Mouse (Mus musculus) kidney, postnatal 0 days (tissue): ENCODE measurements around the gene Fmo4. TPM values are rescaled to one million over a fixed set of nuclear protein-coding genes. Genes with fewer than 3 reads are reported as not detected.
"Not testable (repeated sequence)": the region's sequence is repeated elsewhere in the genome, so short reads cannot be mapped to it uniquely, and the experiment has no call there.

ENCODE experiments used
- ATAC-seq: fragments of 200-750 bp; cut with Nextera tagmentation; replicated peaks from 2 replicates; pipeline ENCODE4 v1.8.0; 2017; ENCODE audit warnings: low read depth, moderate number of reproducible peaks, moderate TSS enrichment, moderate library complexity; ENCODE audit not compliant: low FRiP score
- DNase-seq: peaks from one replicate; pipeline ENCODE4 v3.0.0-alpha.2; 2016; ENCODE audit warnings: low spot score
- H3K27ac ChIP-seq: fragments of 300-500 bp; sonication (generic); 2 replicates; pipeline ENCODE4 v1.5.1; 2014; ENCODE audit warnings: mild to moderate bottlenecking
- H3K27me3 ChIP-seq: fragments of 300-500 bp; sonication (generic); 2 replicates; pipeline ENCODE4 v1.6.1; 2014; ENCODE audit warnings: low read length, mixed read lengths; ENCODE audit not compliant: insufficient read depth
- H3K36me3 ChIP-seq: fragments of 300-500 bp; sonication (generic); 2 replicates; pipeline ENCODE4 v1.6.1; 2014; ENCODE audit warnings: low read length, mixed read lengths; ENCODE audit not compliant: insufficient read depth
- H3K4me1 ChIP-seq: fragments of 300-500 bp; sonication (generic); replicated peaks from 2 replicates; pipeline ENCODE4 v1.6.1; 2014; ENCODE audit warnings: antibody characterized with exemption, low read length, mixed read lengths; ENCODE audit not compliant: insufficient read depth
- H3K4me2 ChIP-seq: fragments of 300-500 bp; sonication (generic); 2 replicates; pipeline ENCODE4 v1.6.1; 2014; ENCODE audit warnings: mild to moderate bottlenecking, low read length, moderate library complexity, mixed read lengths
- H3K4me3 ChIP-seq: fragments of 300-500 bp; sonication (generic); replicated peaks from 2 replicates; pipeline ENCODE4 v1.5.1; 2014; ENCODE audit warnings: low read depth, low read length
- H3K9ac ChIP-seq: fragments of 300-500 bp; sonication (generic); 2 replicates; pipeline ENCODE4 v1.6.1; 2014; ENCODE audit warnings: low read depth, low read length
- H3K9me3 ChIP-seq: fragments of 300-500 bp; sonication (generic); replicated peaks from 2 replicates; pipeline ENCODE4 v1.6.1; 2016; ENCODE audit warnings: low read length, inconsistent platforms, mixed read lengths
- CTCF ChIP-seq: IDR thresholded peaks from 2 replicates; pipeline ENCODE4 v1.5.1; 2016; ENCODE audit warnings: antibody characterized with exemption, low read depth, mild to moderate bottlenecking, moderate library complexity
- WGBS: fragments of 180-500 bp; shearing (Covaris S2); extraction: QIAGEN DNeasy Blood & Tissue Kit; methylation state at CpG from one replicate; pipeline ENCODE4 v1.1.7; 2014; 5-methylcytosine and 5-hydroxymethylcytosine counted together
- polyA plus RNA-seq: library from polyadenylated mRNA; unstranded; fragments of >200 nt; fragmentation: Nextera tagmentation; extraction: Ambion mirVana; gene quantifications from 2 replicates; pipeline ENCODE4 v1.2.1, GENCODE M21; 2015

The Fmo4 gene
- polyA plus RNA-seq, 1 experiment from 2014 or later = 2.3 TPM

DNA sequence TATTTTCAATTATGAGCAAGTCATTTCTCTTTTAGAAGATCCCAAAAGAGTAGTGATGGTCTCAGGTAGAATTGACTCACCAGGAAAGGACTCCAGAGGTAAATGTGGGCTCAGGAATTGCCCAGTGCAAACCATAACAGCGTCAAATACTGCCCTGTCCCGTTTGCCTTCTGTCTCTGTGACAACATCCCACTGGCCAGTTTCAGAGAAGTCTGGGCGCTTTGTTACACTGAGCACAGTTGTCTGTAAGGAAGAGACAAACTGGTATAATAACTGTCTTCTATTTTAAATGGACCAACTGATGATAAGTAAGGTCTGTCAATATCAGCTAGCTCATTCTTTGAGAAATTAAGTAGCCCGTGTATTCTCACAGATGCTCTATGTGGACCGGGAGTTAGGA is 6.3 kb downstream of the Fmo4 start:
- 90% methylated on average over 5 of the region's 5 CpGs for WGBS
- no peaks in the 10 kb centered on the region for H3K27me3 ChIP-seq
- DNase-seq = no peak

DNA sequence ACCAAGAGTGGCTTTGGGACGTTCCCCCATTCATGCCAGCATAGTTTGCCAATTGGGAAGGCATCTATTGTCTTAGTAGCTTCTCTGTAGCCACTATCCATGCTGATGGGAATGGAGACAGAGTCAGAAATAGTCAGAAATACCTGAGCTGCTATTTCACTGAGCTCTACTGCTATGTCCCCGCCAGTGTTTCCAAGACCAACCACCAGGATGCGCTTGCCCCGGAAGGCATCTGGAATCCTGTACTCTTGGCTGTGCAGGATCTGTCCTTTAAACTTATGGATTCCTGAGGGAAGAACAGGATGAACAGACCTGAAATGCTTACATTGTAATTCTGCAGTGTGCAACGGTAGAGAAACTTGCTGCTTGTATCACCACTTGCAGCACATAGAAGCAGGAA is 8.8 kb downstream of the Fmo4 start:
- ATAC-seq = no peak
- Histone ChIP-seq H3K4me3 (no peak overlapping the region), H3K4me2 (no peak overlapping the region), H3K27ac (no peak overlapping the region), H3K4me1 (no peaks in the 10 kb centered on the region), H3K36me3 (no peaks in the 10 kb centered on the region), H3K9ac (no peak overlapping the region), H3K27me3 (no peaks in the 10 kb centered on the region), H3K9me3 (no peaks in the 10 kb centered on the region)
- 57% methylated on average over 5 of the region's 5 CpGs for WGBS
- TF ChIP-seq CTCF = peak; percentile 56; the same call in 1 of the 2 replicates
- DNase-seq = no peak

More for the DNA sequence above, 6.3 kb downstream of the Fmo4 start:
- Histone ChIP-seq H3K9me3 (no peaks in the 10 kb centered on the region), H3K9ac (no peak overlapping the region), H3K4me1 (no peaks in the 10 kb centered on the region), H3K27ac (no peak overlapping the region), H3K4me3 (no peak overlapping the region), H3K4me2 (no peak overlapping the region), H3K36me3 (no peaks in the 10 kb centered on the region)
- ATAC-seq = no peak
- TF ChIP-seq CTCF = no peak

DNA sequence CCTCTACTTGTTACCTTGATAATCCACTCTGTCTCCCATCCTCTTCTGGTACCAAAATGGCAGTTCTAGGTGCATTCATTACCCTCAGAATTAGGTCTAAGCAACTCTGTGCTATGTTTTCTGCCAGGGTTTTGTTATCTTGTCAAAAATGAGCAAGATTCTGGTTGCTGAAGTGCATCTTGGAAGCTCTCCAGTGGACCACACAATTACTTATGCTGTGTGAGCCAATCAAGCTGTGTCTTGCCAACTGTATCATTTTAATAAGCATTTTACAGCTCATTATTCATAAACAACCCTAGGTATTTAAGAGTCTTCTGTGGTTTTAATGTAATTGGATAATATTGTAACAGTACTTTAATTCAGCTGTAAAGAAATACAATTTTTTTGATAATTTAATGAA is 17.3 kb downstream of the Fmo4 start:
- Histone ChIP-seq H3K9ac (no peak overlapping the region), H3K27me3 (no peaks in the 10 kb centered on the region), H3K4me1 (no peaks in the 10 kb centered on the region), H3K27ac (no peak overlapping the region), H3K9me3 (no peaks in the 10 kb centered on the region), H3K4me2 (no peak overlapping the region), H3K4me3 (no peak overlapping the region), H3K36me3 (no peaks in the 10 kb centered on the region)
- TF ChIP-seq CTCF = no peak
- ATAC-seq (no peak), DNase-seq (no peak)

DNA sequence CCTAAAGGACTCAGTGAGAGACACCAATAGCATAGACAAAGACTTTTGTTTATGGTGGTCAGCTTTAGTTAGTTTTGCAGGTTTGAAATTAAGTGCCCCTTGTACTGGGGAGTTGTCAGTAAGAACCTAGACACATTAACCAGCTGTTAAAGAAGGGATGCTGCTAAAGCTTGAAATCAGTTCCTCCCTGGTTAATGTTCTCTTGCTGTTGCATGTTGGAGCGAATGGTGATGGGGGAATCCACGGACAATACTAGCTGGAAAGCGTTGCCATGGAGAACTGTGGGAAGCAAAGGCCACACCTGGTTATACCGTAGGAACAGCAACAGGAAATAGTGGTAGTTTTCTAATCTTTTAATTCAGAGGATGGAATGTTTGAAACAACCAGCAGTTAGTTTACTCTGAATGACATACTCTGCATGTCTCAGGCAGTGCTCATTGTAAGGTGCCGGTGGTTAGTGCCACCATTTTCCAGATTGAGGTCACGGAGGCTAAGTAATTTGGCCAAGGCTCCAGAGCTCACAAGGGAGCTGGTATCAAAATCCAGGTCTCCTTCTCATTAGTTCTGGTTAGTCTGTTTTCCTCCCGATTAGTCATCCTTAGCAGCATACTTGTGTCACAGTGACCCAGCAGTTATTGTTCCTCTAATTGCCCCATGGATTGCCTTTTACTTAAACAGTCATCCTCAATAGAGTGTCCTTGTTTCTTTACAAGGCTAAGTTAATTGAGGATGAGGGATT is 21.3 kb downstream of the Fmo4 start:
- no peak for TF ChIP-seq CTCF
- Histone ChIP-seq H3K4me2 (no peak overlapping the region), H3K27ac (no peak overlapping the region), H3K4me1 (no peaks in the 10 kb centered on the region), H3K4me3 (no peak overlapping the region), H3K9me3 (no peaks in the 10 kb centered on the region), H3K27me3 (no peaks in the 10 kb centered on the region), H3K36me3 (no peaks in the 10 kb centered on the region), H3K9ac (no peak overlapping the region)
- peak; percentile 83 for ATAC-seq
- WGBS = 48% methylated on average over 7 of the region's 7 CpGs
- DNase-seq = peak; percentile 33

DNA sequence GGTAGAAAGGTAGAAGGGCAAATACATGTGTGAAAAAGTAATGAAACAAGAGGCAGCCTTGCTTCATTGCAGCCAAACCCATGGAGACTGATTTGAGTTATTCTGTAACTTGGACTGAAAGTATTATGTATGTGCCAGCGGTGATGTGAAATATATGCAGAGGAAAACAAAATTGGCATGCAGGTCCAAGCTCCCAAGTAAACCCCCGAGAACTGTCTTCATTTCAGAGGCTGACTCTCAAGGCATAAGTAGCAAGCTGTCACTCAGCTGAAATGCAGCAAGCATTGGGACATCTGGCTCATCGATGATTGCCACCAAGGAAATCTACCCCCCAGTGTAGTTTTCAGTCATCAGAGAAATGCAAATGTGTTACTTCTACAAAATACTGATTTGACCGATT is 28.6 kb downstream of the Fmo4 start:
- TF ChIP-seq CTCF = no peak

DNA sequence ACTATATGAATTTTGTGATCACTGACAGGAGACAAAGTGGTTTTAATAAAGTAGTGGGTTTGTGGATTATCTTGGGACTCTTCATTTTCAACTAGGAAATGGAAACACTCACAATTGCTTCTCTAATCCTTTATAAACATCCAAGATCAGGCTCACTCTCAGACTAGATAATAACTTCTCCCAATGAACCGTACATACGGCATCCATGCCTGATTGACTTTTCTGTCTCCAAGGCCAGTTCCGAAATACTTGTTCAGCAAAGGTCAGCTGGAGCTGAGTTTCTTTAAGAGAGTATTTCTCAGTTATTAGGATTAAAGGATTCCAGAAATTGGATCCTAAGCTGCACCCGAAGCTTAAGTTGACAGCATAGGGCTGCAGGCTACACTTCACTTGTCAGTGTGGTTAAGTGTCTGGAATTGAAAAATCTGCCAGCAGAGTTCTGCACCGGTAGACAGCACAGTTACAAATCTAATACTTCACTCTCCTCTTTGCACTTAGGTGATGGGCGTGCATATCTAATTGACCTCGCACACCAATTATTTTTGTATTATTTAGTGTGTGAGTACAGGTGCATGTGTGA is 30.0 kb downstream of the Fmo4 start:
- TF ChIP-seq CTCF = no peak
- Histone ChIP-seq H3K9ac (no peak overlapping the region), H3K4me3 (no peak overlapping the region), H3K27ac (no peak overlapping the region), H3K27me3 (no peaks in the 10 kb centered on the region), H3K36me3 (no peaks in the 10 kb centered on the region), H3K4me1 (no peaks in the 10 kb centered on the region), H3K4me2 (no peak overlapping the region), H3K9me3 (no peaks in the 10 kb centered on the region)
- ATAC-seq (0 out of 2 replicates have a peak, but pooled peaks have one; percentile 43), DNase-seq (peak; percentile 40)
- WGBS = 46% methylated on average over 7 of the region's 7 CpGs

More for the DNA sequence above, 28.6 kb downstream of the Fmo4 start:
- Histone ChIP-seq H3K27ac (no peak overlapping the region), H3K27me3 (no peaks in the 10 kb centered on the region), H3K9ac (no peak overlapping the region), H3K4me2 (no peak overlapping the region), H3K4me3 (no peak overlapping the region), H3K9me3 (no peaks in the 10 kb centered on the region), H3K4me1 (no peaks in the 10 kb centered on the region), H3K36me3 (no peaks in the 10 kb centered on the region)
- DNase-seq = no peak
- ATAC-seq = no peak
- WGBS = 74% methylated on average over 4 of the region's 4 CpGs

DNA sequence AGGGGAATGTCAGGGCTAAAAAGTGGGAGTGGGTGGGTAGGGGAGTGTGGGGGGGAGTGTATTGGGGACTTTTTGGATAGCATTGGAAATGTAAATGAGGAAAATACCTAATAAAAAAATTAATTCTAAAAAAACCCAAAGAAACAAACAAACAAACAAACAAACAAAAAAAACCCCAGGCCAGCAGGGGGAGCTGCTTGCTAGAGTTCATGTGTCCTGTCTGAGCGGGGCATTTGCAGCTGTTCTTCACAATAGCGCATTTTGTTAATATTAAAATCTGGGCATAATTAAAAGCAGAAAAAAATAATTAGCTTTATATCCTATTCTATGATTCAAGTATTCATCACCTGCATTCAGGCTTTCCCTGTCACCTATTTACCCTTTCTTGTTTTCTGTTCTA is 32.7 kb downstream of the Fmo4 start:
- not testable (repeated sequence) for H3K27ac ChIP-seq

More for the DNA sequence above, 32.7 kb downstream of the Fmo4 start:
- TF ChIP-seq CTCF = peak; percentile 36
- H3K9ac ChIP-seq, H3K27me3 ChIP-seq, DNase-seq, ATAC-seq, H3K9me3 ChIP-seq, H3K4me2 ChIP-seq, H3K36me3 ChIP-seq, H3K4me3 ChIP-seq, H3K4me1 ChIP-seq: not testable (repeated sequence)
- WGBS = 92% methylated on average over 2 of the region's 2 CpGs
